ENCODE assay signal across 24 mouse cellular contexts in genomic region chr12:29570351-29570750, GRCm38 (mm10). TPM values are rescaled to one million over a fixed set of nuclear protein-coding genes. Genes with fewer than 3 reads are reported as not detected.
DNase-seq lines count a peak whose midpoint lies in the region; ATAC-seq and TF ChIP-seq lines count a peak whose summit lies in the region.
"Had no signal": no experiment of that assay in that cellular context is flagged by ENCODE, and none has a peak within 500 bp of the region (broad histone marks: within the 10 kb centered on the region; RNA-seq: fewer than 3 reads in every experiment).

No protein-coding gene starts in this region.

- WGBS in cerebellum, adult 2 months: 52% methylated on average over 6 of the region's 6 CpGs
- 88% methylated on average over 6 of the region's 6 CpGs for WGBS in hindbrain, embryonic 13.5 days
- WGBS in hindbrain, embryonic 16.5 days: 85% methylated on average over 6 of the region's 6 CpGs

- no peak overlapping the region for H3K4me3 ChIP-seq in cerebellum, adult 2 months (replicated peaks; ENCODE audit: insufficient read depth, low read depth, low read length)
- H3K4me3 ChIP-seq in hindbrain, embryonic 13.5 days: no peak overlapping the region
- H3K4me3 ChIP-seq in hindbrain, embryonic 16.5 days (ENCODE audit: low read length): no peak overlapping the region
- H3K4me3 ChIP-seq in layer of hippocampus, adult 2 months: no peak overlapping the region
- H3K4me3 ChIP-seq: embryonic facial prominence, embryonic 10.5 days; embryonic facial prominence, embryonic 12.5 days; forebrain, embryonic 13.5 days; forebrain, embryonic 15.5 days had no signal

- DNase-seq in cerebellum, postnatal 10 days: peak; percentile 54 to 57
- DNase-seq in cerebellum, adult 2 months: no peak
- no peak for DNase-seq in layer of hippocampus, adult 2 months (ENCODE audit: low spot score in 2 of 2)
- DNase-seq in layer of hippocampus, postnatal 25 days (ENCODE audit: extremely low spot score in 1 of 2, low spot score in 1 of 2): no peak
- DNase-seq: adrenal gland, adult 8-10 months; adrenal gland, postnatal 14 days; adrenal gland, postnatal 36 days; B cell, adult 2 months; cerebellum, adult 11-12 months; cerebellum, adult 8-10 months; cerebellum, adult 9-11 months; cerebellum, postnatal 25 days; forebrain, postnatal 0 days had no signal

- H3K4me1 ChIP-seq in cerebellum, adult 2 months (ENCODE audit: control insufficient read depth, insufficient read depth, low read length): no peaks in the 10 kb centered on the region
- H3K4me1 ChIP-seq in hindbrain, embryonic 13.5 days (replicated peaks): no peaks in the 10 kb centered on the region
- H3K4me1 ChIP-seq in hindbrain, embryonic 16.5 days (ENCODE audit: control insufficient read depth, insufficient read depth, low read depth, low read length): no peaks in the 10 kb centered on the region
- H3K4me1 ChIP-seq: embryonic facial prominence, embryonic 10.5 days; embryonic facial prominence, embryonic 12.5 days; forebrain, embryonic 13.5 days; forebrain, embryonic 15.5 days had no signal

- 0 out of 2 replicates have a peak, but pooled peaks have one; percentile 17 for ATAC-seq in hindbrain, embryonic 13.5 days (ENCODE audit: low FRiP score)
- no peak for ATAC-seq in hindbrain, embryonic 16.5 days
- ATAC-seq: activated CD4-positive, CD25-positive, alpha-beta regulatory T cell, adult 4 months; CD4-positive, CD25-positive, alpha-beta regulatory T cell, adult 4 months; forebrain, embryonic 13.5 days; forebrain, embryonic 15.5 days; forebrain, postnatal 0 days; Patski had no signal

- H3K9me3 ChIP-seq in hindbrain, embryonic 13.5 days: no peaks in the 10 kb centered on the region
- H3K9me3 ChIP-seq in hindbrain, embryonic 16.5 days (ENCODE audit: control insufficient read depth, low read length): no peaks in the 10 kb centered on the region
- H3K9me3 ChIP-seq: embryonic facial prominence, embryonic 10.5 days; embryonic facial prominence, embryonic 12.5 days; forebrain, embryonic 13.5 days; forebrain, embryonic 15.5 days had no signal

- no peaks in the 10 kb centered on the region for H3K27me3 ChIP-seq in cerebellum, adult 2 months (ENCODE audit: control insufficient read depth, insufficient read depth, low read length)
- H3K27me3 ChIP-seq in hindbrain, embryonic 13.5 days: no peaks in the 10 kb centered on the region
- H3K27me3 ChIP-seq in hindbrain, embryonic 16.5 days (replicated peaks; ENCODE audit: control insufficient read depth, insufficient read depth, low read length): no peaks in the 10 kb centered on the region
- H3K27me3 ChIP-seq: CH12.LX; embryonic facial prominence, embryonic 12.5 days; forebrain, embryonic 13.5 days; forebrain, embryonic 15.5 days; Patski had no signal

- no peak overlapping the region for H3K4me2 ChIP-seq in hindbrain, embryonic 13.5 days
- no peak overlapping the region for H3K4me2 ChIP-seq in hindbrain, embryonic 16.5 days (ENCODE audit: low read length)
- H3K4me2 ChIP-seq: embryonic facial prominence, embryonic 12.5 days; forebrain, embryonic 13.5 days; forebrain, embryonic 15.5 days had no signal

- no peak overlapping the region for H3K9ac ChIP-seq in hindbrain, embryonic 13.5 days
- no peak overlapping the region for H3K9ac ChIP-seq in hindbrain, embryonic 16.5 days (ENCODE audit: low read depth, low read length)
- H3K9ac ChIP-seq: embryonic facial prominence, embryonic 12.5 days; forebrain, embryonic 13.5 days; forebrain, embryonic 15.5 days; forebrain, postnatal 0 days had no signal

- TF ChIP-seq CTCF in cerebellum, adult 2 months (IDR thresholded peaks at IDR 0.05; ENCODE audit: borderline replicate concordance, insufficient read depth, low read depth, low read length): no peak
- TF ChIP-seq CTCF in layer of hippocampus, adult 2 months (conservative IDR thresholded peaks at IDR 0.05): no peak

- H3K36me3 ChIP-seq in hindbrain, embryonic 13.5 days: peaks cover 55% of the 10 kb centered on the region
- H3K36me3 ChIP-seq in hindbrain, embryonic 16.5 days (ENCODE audit: control insufficient read depth, insufficient read depth, low read length): no peaks in the 10 kb centered on the region
- H3K36me3 ChIP-seq: embryonic facial prominence, embryonic 10.5 days; embryonic facial prominence, embryonic 12.5 days; G1E had no signal

- H3K27ac ChIP-seq in cerebellum, adult 2 months (ENCODE audit: insufficient read depth, low read length): no peak overlapping the region
- H3K27ac ChIP-seq in hindbrain, embryonic 13.5 days: no peak overlapping the region
- H3K27ac ChIP-seq in hindbrain, embryonic 16.5 days (ENCODE audit: low read depth, low read length): no peak overlapping the region
- peak overlapping the region; percentile 43; the same call in 1 of the 2 replicates for H3K27ac ChIP-seq in layer of hippocampus, adult 2 months
- H3K27ac ChIP-seq: embryonic facial prominence, embryonic 10.5 days; embryonic facial prominence, embryonic 12.5 days; forebrain, embryonic 13.5 days; forebrain, embryonic 15.5 days had no signal

- no peak for TF ChIP-seq POLR2A in cerebellum, adult 2 months (IDR thresholded peaks at IDR 0.05; ENCODE audit: borderline replicate concordance, insufficient read depth, low read length)

RNA-seq across cellular contexts. Expression of gene Myt1l, which starts 42.2 kb away (rescaled TPM):
- polyA plus RNA-seq in cerebellum, adult 2 months (2012; rRNA removed): 43.8 and 45.3 TPM in 2 replicates
- 218 and 219 TPM in 2 replicates for polyA plus RNA-seq in hindbrain, embryonic 13.5 days (2015; fragmentation: Nextera tagmentation; extraction: Ambion mirVana)
- 213 and 236 TPM in 2 replicates for polyA plus RNA-seq in hindbrain, embryonic 16.5 days (2015; fragmentation: Nextera tagmentation; extraction: Ambion mirVana)
- 100 to 1,000 TPM; 228 to 229 TPM for total RNA-seq in layer of hippocampus, adult 2 months (2021)
- total RNA-seq in layer of hippocampus, postnatal 25 days (2021): 100 to 1,000 TPM; 202 to 240 TPM
- polyA plus RNA-seq: activated CD4-positive, CD25-positive, alpha-beta regulatory T cell, adult 4 months; G1E had no signal

Comparison
In these comparisons a context has a peak if more than half of its experiments do, and no peak if none do; other contexts are left out.
1. DNase-seq: peak in cerebellum, postnatal 10 days (2 of 2); none in cerebellum, adult 2 months (0 of 2), layer of hippocampus, adult 2 months (0 of 2) and layer of hippocampus, postnatal 25 days (0 of 2).